Mouse (Mus musculus) hindbrain, postnatal 0 days (tissue): ENCODE results near the gene Mybpc3. TPM values are rescaled to one million over a fixed set of nuclear protein-coding genes. Genes with fewer than 3 reads are reported as not detected.

Experiments
- ATAC-seq: fragments of 200-750 bp; cut with Nextera tagmentation; 2 replicates; pipeline ENCODE4 v1.8.0; 2017; ENCODE audit warnings: mild to moderate bottlenecking, moderate TSS enrichment, moderate library complexity
- DNase-seq: peaks from one replicate; pipeline ENCODE4 v3.0.0-alpha.2; 2015; ENCODE audit warnings: low spot score
- H3K27ac ChIP-seq: fragments of 300-500 bp; sonication (generic); 2 replicates; pipeline ENCODE4 v1.5.1; 2014; ENCODE audit warnings: mild to moderate bottlenecking
- H3K27me3 ChIP-seq: fragments of 300-500 bp; sonication (generic); 2 replicates; pipeline ENCODE4 v1.6.1; 2014; ENCODE audit warnings: low read length, mixed read lengths; ENCODE audit not compliant: insufficient read depth
- H3K36me3 ChIP-seq: fragments of 300-500 bp; sonication (generic); 2 replicates; pipeline ENCODE4 v1.6.1; 2014; ENCODE audit warnings: low read length, mixed read lengths; ENCODE audit not compliant: insufficient read depth
- H3K4me1 ChIP-seq: fragments of 300-500 bp; sonication (generic); 2 replicates; pipeline ENCODE4 v1.6.1; 2014; ENCODE audit warnings: antibody characterized with exemption, low read length, mixed read lengths; ENCODE audit not compliant: insufficient read depth
- H3K4me2 ChIP-seq: fragments of 300-500 bp; sonication (generic); 2 replicates; pipeline ENCODE4 v1.6.1; 2014; ENCODE audit warnings: low read depth, mild to moderate bottlenecking, low read length, moderate library complexity, mixed read lengths
- H3K4me3 ChIP-seq: fragments of 300-500 bp; sonication (generic); 2 replicates; pipeline ENCODE4 v1.5.1; 2014; ENCODE audit warnings: low read length
- H3K9ac ChIP-seq: fragments of 300-500 bp; sonication (generic); replicated peaks from 2 replicates; pipeline ENCODE4 v1.6.1; 2014; ENCODE audit warnings: mild to moderate bottlenecking, low read length, moderate library complexity, mixed read lengths
- H3K9me3 ChIP-seq: fragments of 300-500 bp; sonication (generic); 2 replicates; pipeline ENCODE4 v1.6.1; 2016; ENCODE audit warnings: low read length, mixed read lengths
- CTCF ChIP-seq: IDR thresholded peaks from 2 replicates; pipeline ENCODE4 v1.5.1; 2016; ENCODE audit warnings: antibody characterized with exemption, control low read depth, low read depth
- WGBS: fragments of 180-500 bp; shearing (Covaris S2); extraction: QIAGEN DNeasy Blood & Tissue Kit; methylation state at CpG from one replicate; pipeline ENCODE4 v1.1.7; 2014; 5-methylcytosine and 5-hydroxymethylcytosine counted together
- polyA plus RNA-seq: library from polyadenylated mRNA; unstranded; fragments of >200 nt; fragmentation: Nextera tagmentation; extraction: Ambion mirVana; gene quantifications from 2 replicates; pipeline ENCODE4 v1.2.1, GENCODE M21; 2015
- total RNA-seq: library from RNA; depleted of rRNA; stranded (reverse); fragments of >200 nt; gene quantifications from 2 replicates; pipeline ENCODE4 v1.2.3, GENCODE M21; 2014

The Mybpc3 gene
- total and polyA plus RNA-seq, 2 experiments from 2014 or later, result 0.13 to 0.37 TPM

- Histone ChIP-seq H3K36me3 (no peaks in the 10 kb centered on the region), H3K4me1 (no peaks in the 10 kb centered on the region), H3K4me2 (no peak overlapping the region), H3K9ac (no peak overlapping the region), H3K9me3 (no peaks in the 10 kb centered on the region), H3K4me3 (no peak overlapping the region), H3K27me3 (no peaks in the 10 kb centered on the region), H3K27ac (no peak overlapping the region)
- ATAC-seq, result no peak
- 77% methylated on average over 11 of the region's 11 CpGs for WGBS
- no peak for TF ChIP-seq CTCF
- DNase-seq, result no peak
These were observed 35.1 kb upstream of the Mybpc3 start for GRCm38 (mm10) chr2:91082844-91083243.

DNA sequence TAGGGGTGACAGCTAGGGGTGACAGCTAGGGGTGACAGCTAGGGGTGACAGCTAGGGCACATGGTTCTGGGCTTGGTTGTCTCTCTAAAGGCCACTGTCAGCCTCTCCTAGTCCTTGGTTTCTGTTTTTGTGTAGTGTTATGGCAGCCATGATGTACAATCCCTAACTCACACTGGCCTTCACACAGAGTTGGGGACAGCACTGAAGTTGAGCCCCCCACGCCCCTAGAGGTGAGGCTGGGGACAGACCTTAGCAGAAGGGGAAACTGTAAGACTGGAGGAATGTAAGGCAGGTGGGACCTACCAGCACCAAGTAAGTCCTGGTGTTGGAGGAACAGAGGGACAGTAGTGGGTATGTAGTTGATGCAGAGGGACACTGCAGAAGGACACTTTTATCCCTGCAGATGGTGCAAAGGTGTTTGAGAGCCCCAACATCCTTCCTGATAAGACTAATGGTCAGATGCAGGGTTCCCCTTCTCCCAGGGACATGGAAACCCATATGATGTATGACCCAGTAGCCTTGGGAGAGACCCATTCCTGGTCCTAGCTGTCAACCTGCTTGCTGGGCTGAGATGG lies 34.5 kb upstream of the Mybpc3 start:
- H3K4me3 ChIP-seq, result no peak overlapping the region
- WGBS, result 60% methylated on average over 1 of the region's 1 CpGs
- no peak overlapping the region; the same call in 1 of the 2 replicates for H3K27ac ChIP-seq
- no peak for ATAC-seq
- H3K4me1 ChIP-seq, result no peaks in the 10 kb centered on the region
- H3K9ac ChIP-seq, result no peak overlapping the region
- no peaks in the 10 kb centered on the region for H3K9me3 ChIP-seq
- H3K36me3 ChIP-seq, result no peaks in the 10 kb centered on the region
- no peak overlapping the region for H3K4me2 ChIP-seq
- no peak for TF ChIP-seq CTCF
- DNase-seq, result no peak
- no peaks in the 10 kb centered on the region for H3K27me3 ChIP-seq

DNA sequence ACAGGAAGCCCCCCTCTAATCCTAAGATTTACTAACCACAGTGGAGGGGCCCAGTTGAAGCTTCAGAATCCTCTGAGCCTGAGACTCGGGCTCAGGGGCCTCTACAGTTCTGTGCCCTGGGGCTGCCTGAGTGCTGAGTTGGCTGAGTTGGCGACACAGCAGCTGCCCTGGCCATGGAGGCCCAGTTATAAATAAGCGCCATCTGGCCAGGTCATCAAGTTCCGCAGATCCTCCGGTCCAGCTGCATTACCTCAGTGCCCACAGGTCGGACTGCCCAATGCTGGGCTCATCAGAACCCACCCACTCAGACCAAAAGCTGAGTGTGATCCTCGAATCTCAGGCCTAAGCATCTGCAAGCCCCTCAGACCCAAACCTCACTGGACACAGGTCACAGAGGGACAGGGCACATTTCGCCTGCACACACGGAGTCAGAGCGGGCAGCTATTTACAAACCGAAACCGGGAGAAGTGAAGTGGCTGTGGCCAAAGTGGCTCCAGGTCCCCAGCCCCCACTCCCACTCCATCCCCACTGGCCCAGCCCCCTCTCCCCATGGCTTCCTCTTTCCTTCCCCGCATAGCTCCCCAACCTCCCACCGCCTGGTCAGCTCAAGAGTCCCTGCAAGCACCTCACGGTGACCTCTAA lies 33.6 kb upstream of the Mybpc3 start:
- no peak overlapping the region for H3K4me2 ChIP-seq
- no peak for DNase-seq
- no peak overlapping the region for H3K27ac ChIP-seq
- no peaks in the 10 kb centered on the region for H3K4me1 ChIP-seq
- no peaks in the 10 kb centered on the region for H3K36me3 ChIP-seq
- H3K9me3 ChIP-seq, result no peaks in the 10 kb centered on the region
- H3K9ac ChIP-seq, result no peak overlapping the region
- H3K27me3 ChIP-seq, result no peaks in the 10 kb centered on the region
- WGBS, result 83% methylated on average over 15 of the region's 15 CpGs
- ATAC-seq, result no peak
- H3K4me3 ChIP-seq, result no peak overlapping the region
- TF ChIP-seq CTCF, result no peak

DNA sequence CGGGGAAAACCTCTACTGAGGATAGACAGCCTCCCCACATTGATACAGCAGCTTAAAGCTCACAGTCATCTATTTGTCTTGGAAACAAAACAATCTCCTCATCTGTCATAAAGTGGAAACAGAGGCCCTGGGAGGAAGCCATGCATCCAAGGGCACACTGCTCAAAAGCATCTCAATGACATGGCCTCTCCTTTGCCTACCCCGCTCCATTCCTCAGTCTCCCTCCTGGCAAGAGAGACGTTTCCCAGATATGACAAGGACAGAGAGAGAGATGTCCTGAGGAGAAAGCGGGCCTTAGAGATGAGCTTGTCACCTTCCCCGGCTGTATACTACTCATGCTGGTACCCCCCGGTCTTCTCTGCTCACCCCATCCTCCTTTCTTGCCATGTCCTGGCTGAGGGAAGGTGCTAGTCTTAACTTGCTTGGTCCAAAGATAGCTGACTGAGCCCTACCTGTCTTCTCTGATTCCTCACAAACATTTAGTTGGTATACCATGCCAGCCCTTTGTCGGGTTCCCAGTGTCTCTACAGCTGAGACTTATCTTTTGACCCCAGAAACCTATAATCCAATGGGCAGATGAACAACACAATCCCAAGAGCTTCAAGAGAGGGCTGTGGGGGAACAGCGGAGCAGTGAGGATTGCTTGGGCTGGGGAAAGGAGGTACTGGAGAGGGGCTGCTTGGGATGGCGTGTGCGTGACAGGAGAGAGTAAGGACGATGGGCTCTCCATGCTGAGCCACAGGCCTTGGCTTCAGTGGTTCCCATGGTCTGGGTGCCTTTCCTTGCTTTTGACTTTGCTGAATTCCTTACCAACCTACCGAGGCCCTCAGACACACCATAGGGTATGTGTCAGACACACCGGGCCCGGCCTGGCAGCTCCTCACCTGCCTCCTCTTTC lies 32.2 kb upstream of the Mybpc3 start:
- DNase-seq (no peak), ATAC-seq (no peak)
- Histone ChIP-seq H3K4me3 (no peak overlapping the region), H3K4me2 (no peak overlapping the region), H3K9ac (no peak overlapping the region), H3K36me3 (no peaks in the 10 kb centered on the region), H3K4me1 (no peaks in the 10 kb centered on the region), H3K27me3 (no peaks in the 10 kb centered on the region), H3K27ac (no peak overlapping the region), H3K9me3 (no peaks in the 10 kb centered on the region)
- no peak for TF ChIP-seq CTCF
- 87% methylated on average over 14 of the region's 14 CpGs for WGBS

GRCm38 (mm10) chr2:91086392-91087237 lies 31.3 kb upstream of the Mybpc3 start:
- H3K27me3 ChIP-seq, result no peaks in the 10 kb centered on the region
- no peak for TF ChIP-seq CTCF
- no peaks in the 10 kb centered on the region for H3K9me3 ChIP-seq
- H3K4me2 ChIP-seq, result no peak overlapping the region
- H3K4me3 ChIP-seq, result no peak overlapping the region
- no peaks in the 10 kb centered on the region for H3K4me1 ChIP-seq
- 55% methylated on average over 9 of the region's 9 CpGs for WGBS
- DNase-seq, result no peak
- ATAC-seq, result no peak
- no peak overlapping the region for H3K9ac ChIP-seq
- H3K27ac ChIP-seq, result no peak overlapping the region
- no peaks in the 10 kb centered on the region for H3K36me3 ChIP-seq

DNA sequence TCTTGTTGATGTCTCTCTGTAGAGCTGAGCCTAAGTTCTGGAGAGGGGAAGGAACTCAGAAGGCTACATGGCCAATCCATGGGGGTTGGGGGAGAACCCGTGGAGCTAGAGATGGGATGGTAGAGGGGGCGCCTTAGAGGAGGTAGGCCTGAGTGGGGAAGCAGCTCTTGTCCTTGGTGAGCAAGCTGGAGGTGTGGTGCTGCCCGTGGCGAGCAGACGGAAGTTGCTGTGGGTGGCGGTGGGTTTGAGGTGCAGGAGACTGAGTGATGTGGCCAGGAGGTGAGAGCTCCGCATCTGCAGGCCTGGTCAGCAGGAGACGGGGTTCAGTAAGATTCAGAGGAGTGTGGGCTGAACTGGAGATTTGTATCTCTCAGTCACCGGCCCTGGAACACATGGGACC lies 30.5 kb upstream of the Mybpc3 start:
- Histone ChIP-seq H3K4me3 (no peak overlapping the region), H3K27ac (no peak overlapping the region), H3K4me1 (no peaks in the 10 kb centered on the region)

More for the DNA sequence above, 30.5 kb upstream of the Mybpc3 start:
- no peaks in the 10 kb centered on the region for H3K27me3 ChIP-seq
- WGBS, result 88% methylated on average over 9 of the region's 9 CpGs
- no peaks in the 10 kb centered on the region for H3K36me3 ChIP-seq
- no peak overlapping the region for H3K4me2 ChIP-seq
- no peak for DNase-seq
- no peak overlapping the region for H3K9ac ChIP-seq
- TF ChIP-seq CTCF, result no peak
- H3K9me3 ChIP-seq, result no peaks in the 10 kb centered on the region
- no peak for ATAC-seq
